Mouse (Mus musculus): ENCODE measurements at regions not wholly inside any gene's neighbourhood (a gene's known extent, or its start where the extent isn't known, plus 50 kb on each side); places are given as distances from the start of the nearest gene placed in this dataset.

DNA sequence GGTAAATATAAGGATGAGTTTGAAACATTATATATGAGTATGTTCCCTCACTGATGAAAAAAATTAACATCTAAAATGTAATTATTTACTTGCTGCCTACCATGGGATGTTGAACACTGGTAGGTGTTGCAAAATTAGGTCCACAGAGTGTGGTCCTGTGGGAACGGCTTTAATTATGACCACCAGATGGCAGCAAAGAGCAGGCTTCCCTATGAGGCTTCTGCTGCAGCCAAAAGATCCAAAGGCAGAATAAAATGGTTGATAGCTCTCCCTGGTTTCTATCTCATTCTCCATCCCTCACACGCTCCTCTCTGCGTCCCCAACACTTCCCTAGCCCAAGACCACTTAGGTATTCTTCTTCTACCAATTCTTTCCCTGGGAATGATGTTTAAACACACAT is 54.6 kb upstream of the Cit start:
- DNase-seq (ENCODE audit: low spot score), result peak; percentile 87
